Mouse (Mus musculus) forebrain, embryonic 14.5 days (tissue): ENCODE data around the gene Wnt3. TPM values are rescaled to one million over a fixed set of nuclear protein-coding genes. Genes with fewer than 3 reads are reported as not detected.

Experiments used
- ATAC-seq: fragments of 200-750 bp; cut with Nextera tagmentation; 2 replicates; pipeline ENCODE4 v1.8.0; 2017; ENCODE audit warnings: mild to moderate bottlenecking, moderate library complexity
- DNase-seq: peaks from one replicate; pipeline ENCODE4 v3.0.0-alpha.2; 2015; ENCODE audit warnings: low spot score
- H3K27ac ChIP-seq: fragments of 300-500 bp; sonication (generic); 2 replicates; pipeline ENCODE4 v1.5.1; 2014; ENCODE audit warnings: low read depth, mild to moderate bottlenecking, control low read depth, low read length, moderate library complexity
- H3K27me3 ChIP-seq: fragments of 300-500 bp; sonication (generic); replicated peaks from 2 replicates; pipeline ENCODE4 v1.6.1; 2014; ENCODE audit warnings: low read length, control low read depth, mixed read lengths; ENCODE audit not compliant: control insufficient read depth, insufficient read depth
- H3K36me3 ChIP-seq: fragments of 300-500 bp; sonication (generic); 2 replicates; pipeline ENCODE4 v1.6.1; 2014; ENCODE audit warnings: low read length, control low read depth; ENCODE audit not compliant: control insufficient read depth, insufficient read depth
- H3K4me1 ChIP-seq: fragments of 300-500 bp; sonication (generic); 2 replicates; pipeline ENCODE4 v1.6.1; 2014; ENCODE audit warnings: antibody characterized with exemption, low read length, control low read depth; ENCODE audit not compliant: control insufficient read depth, insufficient read depth
- H3K4me2 ChIP-seq: fragments of 300-500 bp; sonication (generic); 2 replicates; pipeline ENCODE4 v1.6.1; 2014; ENCODE audit warnings: mild to moderate bottlenecking, control low read depth, low read length
- H3K4me3 ChIP-seq: fragments of 300-500 bp; sonication (generic); 2 replicates; pipeline ENCODE4 v1.5.1; 2014; ENCODE audit warnings: low read depth, low read length, control low read depth
- H3K9ac ChIP-seq: fragments of 300-500 bp; sonication (generic); 2 replicates; pipeline ENCODE4 v1.6.1; 2014; ENCODE audit warnings: mild to moderate bottlenecking, low read length, control low read depth, moderate library complexity
- H3K9me3 ChIP-seq: fragments of 300-500 bp; sonication (generic); replicated peaks from 2 replicates; pipeline ENCODE4 v1.6.1; 2016; ENCODE audit warnings: low read length, control low read depth, mixed read lengths; ENCODE audit not compliant: control insufficient read depth
- WGBS: fragments of 180-500 bp; shearing (Covaris S2); extraction: QIAGEN DNeasy Blood & Tissue Kit; methylation state at CpG from one replicate; pipeline ENCODE4 v1.1.7; 2014; 5-methylcytosine and 5-hydroxymethylcytosine counted together
- polyA plus RNA-seq: library from polyadenylated mRNA; unstranded; fragments of >200 nt; fragmentation: Nextera tagmentation; extraction: Ambion mirVana; gene quantifications from 2 replicates; pipeline ENCODE4 v1.2.1, GENCODE M21; 2014

The Wnt3 gene
- polyA plus RNA-seq, 1 experiment from 2014 or later, result 6.6 TPM

- no peak overlapping the region for H3K27ac ChIP-seq
- no peaks in the 10 kb centered on the region for H3K4me1 ChIP-seq
- no peaks in the 10 kb centered on the region for H3K9me3 ChIP-seq
- H3K4me2 ChIP-seq, result no peak overlapping the region
- ATAC-seq, result no peak
- whole genome bisulfite sequencing, result 92% methylated on average over 8 of the region's 8 CpGs
- peaks cover 30% of the 10 kb centered on the region for H3K36me3 ChIP-seq
- DNase-seq, result no peak
- no peak overlapping the region for H3K4me3 ChIP-seq
- no peaks in the 10 kb centered on the region for H3K27me3 ChIP-seq
- H3K9ac ChIP-seq, result no peak overlapping the region
Observed at GRCm38 (mm10) chr11:103862951-103863350, 89.0 kb downstream of the Wnt3 start.

GRCm38 (mm10) chr11:103864486-103864885, 90.5 kb downstream of the Wnt3 start:
- no peak overlapping the region for H3K27ac ChIP-seq
- H3K4me1 ChIP-seq, result no peaks in the 10 kb centered on the region
- DNase-seq (no peak), ATAC-seq (no peak)
- H3K36me3 ChIP-seq, result peaks cover 28% of the 10 kb centered on the region
- H3K9ac ChIP-seq, result no peak overlapping the region
- no peak overlapping the region for H3K4me2 ChIP-seq
- H3K4me3 ChIP-seq, result no peak overlapping the region
- H3K27me3 ChIP-seq, result no peaks in the 10 kb centered on the region
- WGBS, result 88% methylated on average over 4 of the region's 4 CpGs
- no peaks in the 10 kb centered on the region for H3K9me3 ChIP-seq

GRCm38 (mm10) chr11:103865346-103865745, 91.4 kb downstream of the Wnt3 start:
- no peak overlapping the region for H3K27ac ChIP-seq
- WGBS, result 64% methylated on average over 6 of the region's 7 CpGs

More at GRCm38 (mm10) chr11:103865346-103865745, 91.4 kb downstream of the Wnt3 start:
- Histone ChIP-seq H3K9me3 (no peaks in the 10 kb centered on the region), H3K9ac (no peak overlapping the region), H3K4me2 (no peak overlapping the region), H3K4me1 (no peaks in the 10 kb centered on the region), H3K36me3 (peaks cover 26% of the 10 kb centered on the region), H3K4me3 (no peak overlapping the region), H3K27me3 (no peaks in the 10 kb centered on the region)
- DNase-seq (no peak), ATAC-seq (no peak)

Other genes with a start within 250 kb of the Wnt3 start
- not detected in 2 replicates for gene Gm884, start 153.0 kb upstream of the Wnt3 start, polyA plus RNA-seq
- not detected in 2 replicates for gene Lyzl6, start 135.3 kb upstream of the Wnt3 start, polyA plus RNA-seq
- 2.3 and 3.2 TPM in 2 replicates for gene Rprml, start 124.6 kb upstream of the Wnt3 start, polyA plus RNA-seq
- 105 and 106 TPM in 2 replicates for gene Gosr2, start 76.3 kb upstream of the Wnt3 start, polyA plus RNA-seq
- gene Wnt9b, start 24.3 kb upstream of the Wnt3 start, polyA plus RNA-seq, result 0.10 and 0.26 TPM in 2 replicates
- gene Nsf, start 179.9 kb downstream of the Wnt3 start, polyA plus RNA-seq, result 64.4 and 81.6 TPM in 2 replicates
- gene Arf2, start 192.6 kb downstream of the Wnt3 start, polyA plus RNA-seq, result 176 and 193 TPM in 2 replicates